Mouse (Mus musculus): ENCODE measurements around the gene Sdr9c7. TPM values are rescaled to one million over a fixed set of nuclear protein-coding genes. Genes with fewer than 3 reads are reported as not detected.

Gene Sdr9c7
- polyA plus RNA-seq (2015; fragmentation: Nextera tagmentation; extraction: Ambion mirVana), result 0.08 TPM in 1 of 2 replicates, not detected in the other

- Histone ChIP-seq H3K4me2 (ENCODE audit: low read depth, low read length) (no peak within 1 kb of the TSS), H3K4me1 (replicated peaks; ENCODE audit: control insufficient read depth, insufficient read depth, low read length) (peaks cover 8% of the 10 kb centered on the region), H3K27ac (ENCODE audit: low read length) (no peak within 1 kb of the TSS), H3K36me3 (ENCODE audit: control insufficient read depth, insufficient read depth, low read length) (no peaks in the 10 kb centered on the region), H3K9ac (ENCODE audit: low read length) (no peak within 1 kb of the TSS), H3K27me3 (ENCODE audit: control insufficient read depth, insufficient read depth, low read depth, low read length) (no peaks in the 10 kb centered on the region), H3K9me3 (ENCODE audit: control insufficient read depth, low read length) (no peaks in the 10 kb centered on the region), H3K4me3 (ENCODE audit: low read length) (no peak within 1 kb of the TSS)
- no peak for ATAC-seq (ENCODE audit: low read depth)
- 84% methylated on average over 2 of the region's 2 CpGs for WGBS
Measured at GRCm38 (mm10) chr10:127898218-127898617, at the start of gene Sdr9c7. TSS of gene Sdr9c7 (plus strand) at chr10:127898518.

- whole genome bisulfite sequencing, result 42% methylated on average over 1 of the region's 1 CpGs
- no peaks in the 10 kb centered on the region for H3K36me3 ChIP-seq (ENCODE audit: control insufficient read depth, insufficient read depth, low read length)
- ATAC-seq (ENCODE audit: low read depth), result no peak
- H3K9ac ChIP-seq (ENCODE audit: low read length), result no peak within 1 kb of the TSS
- H3K27me3 ChIP-seq (ENCODE audit: control insufficient read depth, insufficient read depth, low read depth, low read length), result no peaks in the 10 kb centered on the region
- no peak within 1 kb of the TSS for H3K4me3 ChIP-seq (ENCODE audit: low read length)
- no peak within 1 kb of the TSS for H3K27ac ChIP-seq (ENCODE audit: low read length)
- no peak within 1 kb of the TSS for H3K4me2 ChIP-seq (ENCODE audit: low read depth, low read length)
- no peaks in the 10 kb centered on the region for H3K4me1 ChIP-seq (replicated peaks; ENCODE audit: control insufficient read depth, insufficient read depth, low read length)
- no peaks in the 10 kb centered on the region for H3K9me3 ChIP-seq (ENCODE audit: control insufficient read depth, low read length)
Measured at GRCm38 (mm10) chr10:127849628-127850027, 48.7 kb upstream of the Sdr9c7 start, which contains the start of gene Rdh19. TSS of gene Rdh19 (plus strand) at chr10:127849928.

- no peak for ATAC-seq (ENCODE audit: low read depth)
- no peaks in the 10 kb centered on the region for H3K36me3 ChIP-seq (ENCODE audit: control insufficient read depth, insufficient read depth, low read length)
- H3K4me1 ChIP-seq (replicated peaks; ENCODE audit: control insufficient read depth, insufficient read depth, low read length), result no peaks in the 10 kb centered on the region
- H3K4me3 ChIP-seq (ENCODE audit: low read length), result no peak overlapping the region
- H3K9ac ChIP-seq (ENCODE audit: low read length), result no peak overlapping the region
- no peaks in the 10 kb centered on the region for H3K27me3 ChIP-seq (ENCODE audit: control insufficient read depth, insufficient read depth, low read depth, low read length)
- no peak overlapping the region for H3K4me2 ChIP-seq (ENCODE audit: low read depth, low read length)
- H3K9me3 ChIP-seq (ENCODE audit: control insufficient read depth, low read length), result no peaks in the 10 kb centered on the region
- no peak overlapping the region for H3K27ac ChIP-seq (ENCODE audit: low read length)
Measured at GRCm38 (mm10) chr10:127856376-127856775, 41.9 kb upstream of the Sdr9c7 start.

GRCm38 (mm10) chr10:127864931-127865330, 33.4 kb upstream of the Sdr9c7 start:
- Histone ChIP-seq H3K9ac (ENCODE audit: low read length) (no peak overlapping the region), H3K9me3 (ENCODE audit: control insufficient read depth, low read length) (no peaks in the 10 kb centered on the region), H3K36me3 (ENCODE audit: control insufficient read depth, insufficient read depth, low read length) (no peaks in the 10 kb centered on the region), H3K27ac (ENCODE audit: low read length) (no peak overlapping the region), H3K4me3 (ENCODE audit: low read length) (no peak overlapping the region), H3K4me2 (ENCODE audit: low read depth, low read length) (no peak overlapping the region), H3K4me1 (replicated peaks; ENCODE audit: control insufficient read depth, insufficient read depth, low read length) (no peaks in the 10 kb centered on the region), H3K27me3 (ENCODE audit: control insufficient read depth, insufficient read depth, low read depth, low read length) (no peaks in the 10 kb centered on the region)
- no peak for ATAC-seq (ENCODE audit: low read depth)

GRCm38 (mm10) chr10:127866232-127866631, 32.1 kb upstream of the Sdr9c7 start, which contains the start of gene Rdh16f2:
TSS of gene Rdh16f2 (plus strand) at chr10:127866474.
- Histone ChIP-seq H3K27ac (ENCODE audit: low read length) (no peak within 1 kb of the TSS), H3K27me3 (ENCODE audit: control insufficient read depth, insufficient read depth, low read depth, low read length) (no peaks in the 10 kb centered on the region), H3K9me3 (ENCODE audit: control insufficient read depth, low read length) (no peaks in the 10 kb centered on the region), H3K4me1 (replicated peaks; ENCODE audit: control insufficient read depth, insufficient read depth, low read length) (no peaks in the 10 kb centered on the region), H3K4me3 (ENCODE audit: low read length) (no peak within 1 kb of the TSS), H3K4me2 (ENCODE audit: low read depth, low read length) (no peak within 1 kb of the TSS), H3K36me3 (ENCODE audit: control insufficient read depth, insufficient read depth, low read length) (no peaks in the 10 kb centered on the region), H3K9ac (ENCODE audit: low read length) (no peak within 1 kb of the TSS)
- no peak for ATAC-seq (ENCODE audit: low read depth)
- 75% methylated on average over 3 of the region's 3 CpGs for WGBS

- no peak overlapping the region for H3K4me3 ChIP-seq (ENCODE audit: low read length)
- no peak overlapping the region for H3K27ac ChIP-seq (ENCODE audit: low read length)
- no peak overlapping the region for H3K9ac ChIP-seq (ENCODE audit: low read length)
- H3K4me2 ChIP-seq (ENCODE audit: low read depth, low read length), result no peak overlapping the region
- H3K27me3 ChIP-seq (ENCODE audit: control insufficient read depth, insufficient read depth, low read depth, low read length), result no peaks in the 10 kb centered on the region
- H3K9me3 ChIP-seq (ENCODE audit: control insufficient read depth, low read length), result no peaks in the 10 kb centered on the region
- no peaks in the 10 kb centered on the region for H3K4me1 ChIP-seq (replicated peaks; ENCODE audit: control insufficient read depth, insufficient read depth, low read length)
- ATAC-seq (ENCODE audit: low read depth), result no peak
- WGBS, result 68% methylated on average over 4 of the region's 4 CpGs
- H3K36me3 ChIP-seq (ENCODE audit: control insufficient read depth, insufficient read depth, low read length), result no peaks in the 10 kb centered on the region
Measured at GRCm38 (mm10) chr10:127872484-127872883, 25.8 kb upstream of the Sdr9c7 start.

- Histone ChIP-seq H3K27ac (ENCODE audit: low read length) (no peak overlapping the region), H3K4me1 (replicated peaks; ENCODE audit: control insufficient read depth, insufficient read depth, low read length) (peaks cover 14% of the 10 kb centered on the region), H3K27me3 (ENCODE audit: control insufficient read depth, insufficient read depth, low read depth, low read length) (no peaks in the 10 kb centered on the region), H3K36me3 (ENCODE audit: control insufficient read depth, insufficient read depth, low read length) (no peaks in the 10 kb centered on the region), H3K9me3 (ENCODE audit: control insufficient read depth, low read length) (no peaks in the 10 kb centered on the region), H3K4me2 (ENCODE audit: low read depth, low read length) (no peak overlapping the region), H3K4me3 (ENCODE audit: low read length) (no peak overlapping the region), H3K9ac (ENCODE audit: low read length) (no peak overlapping the region)
- ATAC-seq (ENCODE audit: low read depth), result peak; percentile 71
- 18% methylated on average over 2 of the region's 2 CpGs for WGBS
Measured at GRCm38 (mm10) chr10:127877681-127878080, 20.6 kb upstream of the Sdr9c7 start.

- Histone ChIP-seq H3K4me1 (replicated peaks; ENCODE audit: control insufficient read depth, insufficient read depth, low read length) (peaks cover 14% of the 10 kb centered on the region), H3K27me3 (ENCODE audit: control insufficient read depth, insufficient read depth, low read depth, low read length) (no peaks in the 10 kb centered on the region), H3K4me2 (ENCODE audit: low read depth, low read length) (no peak overlapping the region), H3K27ac (ENCODE audit: low read length) (no peak overlapping the region), H3K4me3 (ENCODE audit: low read length) (no peak overlapping the region), H3K9me3 (ENCODE audit: control insufficient read depth, low read length) (no peaks in the 10 kb centered on the region), H3K9ac (ENCODE audit: low read length) (no peak overlapping the region), H3K36me3 (ENCODE audit: control insufficient read depth, insufficient read depth, low read length) (no peaks in the 10 kb centered on the region)
- peak; percentile 64 for ATAC-seq (ENCODE audit: low read depth)
- 41% methylated on average over 3 of the region's 3 CpGs for WGBS
Measured at GRCm38 (mm10) chr10:127878262-127879057, 19.9 kb upstream of the Sdr9c7 start.

GRCm38 (mm10) chr10:127879155-127879688, 19.1 kb upstream of the Sdr9c7 start:
- no peak overlapping the region for H3K9ac ChIP-seq (ENCODE audit: low read length)
- whole genome bisulfite sequencing, result 70% methylated on average over 3 of the region's 3 CpGs
- no peak overlapping the region for H3K4me3 ChIP-seq (ENCODE audit: low read length)
- H3K36me3 ChIP-seq (ENCODE audit: control insufficient read depth, insufficient read depth, low read length), result no peaks in the 10 kb centered on the region
- peaks cover 14% of the 10 kb centered on the region for H3K4me1 ChIP-seq (replicated peaks; ENCODE audit: control insufficient read depth, insufficient read depth, low read length)
- no peaks in the 10 kb centered on the region for H3K27me3 ChIP-seq (ENCODE audit: control insufficient read depth, insufficient read depth, low read depth, low read length)
- no peak overlapping the region for H3K27ac ChIP-seq (ENCODE audit: low read length)
- H3K4me2 ChIP-seq (ENCODE audit: low read depth, low read length), result no peak overlapping the region
- H3K9me3 ChIP-seq (ENCODE audit: control insufficient read depth, low read length), result no peaks in the 10 kb centered on the region
- ATAC-seq (ENCODE audit: low read depth), result peak; percentile 43; the same call in 1 of the 2 replicates
